Mouse (Mus musculus) cerebellum, adult 18-20 months (tissue): ENCODE results near the gene Asb7.

Experiments used
- DNase-seq, 2 experiments: peaks; one replicate each; pipeline ENCODE4 v3.0.0; 2021

Gene Asb7

GRCm38 (mm10) chr7:66689294-66689619 is at the start of gene Asb7:
Asb7 (minus strand) TSS chr7:66689596.
- DNase-seq = no peak

GRCm38 (mm10) chr7:66737418-66737817 is 48.0 kb upstream of the Asb7 start:
- DNase-seq = no peak

- DNase-seq = no peak
Observed at GRCm38 (mm10) chr7:66734993-66735392, 45.6 kb upstream of the Asb7 start.

- no peak for DNase-seq
Observed at GRCm38 (mm10) chr7:66734466-66734865, 45.1 kb upstream of the Asb7 start.

- DNase-seq = no peak
Observed at GRCm38 (mm10) chr7:66733882-66734281, 44.5 kb upstream of the Asb7 start.

GRCm38 (mm10) chr7:66733431-66733830 is 44.0 kb upstream of the Asb7 start:
- DNase-seq = no peak

GRCm38 (mm10) chr7:66729232-66729631 is 39.8 kb upstream of the Asb7 start:
- no peak for DNase-seq

- DNase-seq = no peak
Observed at GRCm38 (mm10) chr7:66728072-66728471, 38.7 kb upstream of the Asb7 start.

GRCm38 (mm10) chr7:66724954-66725353 is 35.6 kb upstream of the Asb7 start:
- DNase-seq = no peak

GRCm38 (mm10) chr7:66724514-66724913 is 35.1 kb upstream of the Asb7 start:
- no peak for DNase-seq

- no peak for DNase-seq
Observed at GRCm38 (mm10) chr7:66711166-66711565, 21.8 kb upstream of the Asb7 start.

GRCm38 (mm10) chr7:66704631-66705030 is 15.2 kb upstream of the Asb7 start:
- no peak for DNase-seq

GRCm38 (mm10) chr7:66702721-66703120 is 13.3 kb upstream of the Asb7 start:
- no peak for DNase-seq

GRCm38 (mm10) chr7:66694467-66694866 is 5.1 kb upstream of the Asb7 start:
- DNase-seq = no peak

- DNase-seq = peak; percentile 95 to 99
Observed at GRCm38 (mm10) chr7:66689620-66690360, 394 bp upstream of the Asb7 start, which contains the start of gene Lins1. Lins1 (plus strand) TSS chr7:66689889.

- no peak for DNase-seq
Observed at GRCm38 (mm10) chr7:66688721-66689120, 675 bp downstream of the Asb7 start.

- no peak for DNase-seq
Observed at GRCm38 (mm10) chr7:66682119-66682863, 7.1 kb downstream of the Asb7 start.

GRCm38 (mm10) chr7:66675800-66676199 is 13.6 kb downstream of the Asb7 start:
- no peak for DNase-seq

GRCm38 (mm10) chr7:66667064-66667463 is 22.3 kb downstream of the Asb7 start:
- DNase-seq = no peak

GRCm38 (mm10) chr7:66663548-66663947 is 25.8 kb downstream of the Asb7 start:
- no peak for DNase-seq

- DNase-seq = peak; percentile 65 to 76
Observed at GRCm38 (mm10) chr7:66661572-66661971, 27.8 kb downstream of the Asb7 start.

- DNase-seq = no peak
Observed at GRCm38 (mm10) chr7:66660972-66661371, 28.4 kb downstream of the Asb7 start.

GRCm38 (mm10) chr7:66660291-66660690 is 29.1 kb downstream of the Asb7 start:
- no peak for DNase-seq

- no peak for DNase-seq
Observed at GRCm38 (mm10) chr7:66655471-66655870, 33.9 kb downstream of the Asb7 start.
